Mouse (Mus musculus) activated CD4-positive, CD25-positive, alpha-beta regulatory T cell, adult 9 weeks (primary cell): ENCODE data around the gene Mmrn1. TPM values are rescaled to one million over a fixed set of nuclear protein-coding genes. Genes with fewer than 3 reads are reported as not detected.

Source experiments
- polyA plus RNA-seq: library from polyadenylated mRNA; unstranded; fragments of 100-300 nt; shearing (Covaris generic); gene quantifications from one replicate; pipeline ENCODE4 v1.2.1, GENCODE M21; 2017

The Mmrn1 gene
- not detected for polyA plus RNA-seq

GRCm38 (mm10) chr6:60924676-60925075, at the start of gene Mmrn1:
TSS of gene Mmrn1 (plus strand) at chr6:60924976.

Other genes with a start within 250 kb of the Mmrn1 start
- gene Snca, start 95.1 kb upstream of the Mmrn1 start, polyA plus RNA-seq: 2.8 TPM